Mouse (Mus musculus): ENCODE measurements around the gene Gatm. TPM values are rescaled to one million over a fixed set of nuclear protein-coding genes. Genes with fewer than 3 reads are reported as not detected.

Gatm gene
- polyA plus RNA-seq, 1 experiment from 2014 or later, result 5.2 TPM

- H3K4me1 ChIP-seq, result no peaks in the 10 kb centered on the region
- 92% methylated on average over 16 of the region's 16 CpGs for WGBS
- no peak overlapping the region for H3K27ac ChIP-seq
- no peaks in the 10 kb centered on the region for H3K36me3 ChIP-seq
- H3K27me3 ChIP-seq (ENCODE audit: low read depth, poor library complexity, severe bottlenecking), result no peaks in the 10 kb centered on the region
- no peaks in the 10 kb centered on the region for H3K9me3 ChIP-seq (replicated peaks)
- no peak for DNase-seq (ENCODE audit: low spot score)
- no peak overlapping the region for H3K4me3 ChIP-seq
Measured at GRCm38 (mm10) chr2:122595461-122595860, 15.6 kb downstream of the Gatm start.

DNA sequence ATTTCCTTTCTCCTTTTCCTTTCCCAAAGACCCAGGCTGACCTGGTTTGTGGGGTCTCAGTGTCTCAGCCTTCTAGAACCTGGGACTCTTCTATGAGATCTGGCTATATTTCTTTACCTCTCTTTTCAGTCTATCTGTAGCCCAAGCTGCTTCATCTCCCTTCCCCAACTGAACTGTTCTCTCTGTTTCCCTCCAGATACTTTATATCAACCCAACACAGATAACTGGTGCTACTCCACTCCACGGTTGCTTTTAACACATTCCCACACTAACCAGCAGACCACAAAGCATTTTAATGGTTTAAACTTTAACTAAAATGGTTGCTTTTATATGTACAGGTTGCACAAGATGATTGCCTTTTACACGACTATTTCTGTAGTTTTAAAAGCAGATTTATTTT is 19.9 kb downstream of the Gatm start:
- 78% methylated on average over 2 of the region's 2 CpGs for WGBS
- Histone ChIP-seq H3K4me3 (no peak overlapping the region), H3K27ac (no peak overlapping the region), H3K4me1 (no peaks in the 10 kb centered on the region), H3K36me3 (no peaks in the 10 kb centered on the region), H3K27me3 (ENCODE audit: low read depth, poor library complexity, severe bottlenecking) (no peaks in the 10 kb centered on the region), H3K9me3 (replicated peaks) (no peaks in the 10 kb centered on the region)
- DNase-seq (ENCODE audit: low spot score), result no peak

DNA sequence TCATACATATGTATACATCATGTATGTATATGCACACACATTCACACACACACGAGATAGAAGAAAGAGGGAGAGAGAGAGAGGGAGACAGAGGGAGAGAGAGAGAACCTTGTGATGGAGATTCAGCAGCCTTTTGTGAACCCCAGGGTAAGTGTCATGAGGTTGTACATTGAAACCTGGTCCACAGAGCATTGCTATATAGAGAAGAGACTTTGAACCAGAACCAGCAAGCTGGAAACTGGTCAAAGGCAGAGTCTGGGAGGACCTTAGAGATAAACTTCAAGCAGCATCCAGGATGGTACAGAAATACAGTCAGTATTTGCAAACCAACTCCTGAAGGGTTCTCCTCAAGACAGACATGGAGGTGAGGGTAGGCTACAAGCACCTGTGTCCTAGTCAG is 20.8 kb downstream of the Gatm start:
- no peaks in the 10 kb centered on the region for H3K4me1 ChIP-seq
- H3K27me3 ChIP-seq (ENCODE audit: low read depth, poor library complexity, severe bottlenecking), result no peaks in the 10 kb centered on the region
- no peaks in the 10 kb centered on the region for H3K9me3 ChIP-seq (replicated peaks)
- no peaks in the 10 kb centered on the region for H3K36me3 ChIP-seq
- 90% methylated on average over 1 of the region's 1 CpGs for WGBS
- no peak for DNase-seq (ENCODE audit: low spot score)
- no peak overlapping the region for H3K4me3 ChIP-seq
- H3K27ac ChIP-seq, result no peak overlapping the region

DNA sequence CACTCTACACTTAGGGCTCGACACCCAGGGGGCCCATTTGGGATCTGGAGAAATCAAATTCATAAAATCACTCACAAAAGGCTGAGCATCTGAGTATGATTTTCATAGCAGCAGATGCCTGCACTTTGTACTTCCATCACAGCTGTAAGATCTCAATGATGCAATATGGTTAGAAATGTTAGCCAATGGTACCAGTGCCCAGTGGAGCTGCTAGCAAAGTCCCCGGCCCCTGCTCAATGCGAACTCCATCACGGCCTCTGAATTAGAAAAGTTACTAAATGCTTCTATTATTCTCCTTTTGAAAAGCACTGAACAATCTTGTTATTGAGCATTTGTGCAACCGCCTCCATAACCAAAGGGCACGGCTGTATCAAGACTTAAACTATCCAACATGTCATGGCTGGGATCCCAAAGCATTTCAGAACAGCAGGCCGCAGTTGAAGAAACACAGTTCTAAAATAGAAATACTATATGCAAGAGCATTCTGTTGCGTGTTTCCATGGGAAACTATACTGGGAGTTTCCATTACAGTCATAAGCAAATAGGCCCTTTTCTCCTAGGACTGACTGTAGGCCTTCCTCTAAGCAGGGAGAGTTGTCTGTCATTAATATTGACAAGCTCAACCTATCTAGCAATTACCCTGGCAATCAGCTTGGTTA is 23.1 kb downstream of the Gatm start:
- no peaks in the 10 kb centered on the region for H3K27me3 ChIP-seq (ENCODE audit: low read depth, poor library complexity, severe bottlenecking)
- no peaks in the 10 kb centered on the region for H3K9me3 ChIP-seq (replicated peaks)
- no peaks in the 10 kb centered on the region for H3K4me1 ChIP-seq
- no peak overlapping the region for H3K27ac ChIP-seq
- no peak overlapping the region for H3K4me3 ChIP-seq
- DNase-seq (ENCODE audit: low spot score), result no peak
- 93% methylated on average over 8 of the region's 8 CpGs for WGBS
- H3K36me3 ChIP-seq, result no peaks in the 10 kb centered on the region

DNA sequence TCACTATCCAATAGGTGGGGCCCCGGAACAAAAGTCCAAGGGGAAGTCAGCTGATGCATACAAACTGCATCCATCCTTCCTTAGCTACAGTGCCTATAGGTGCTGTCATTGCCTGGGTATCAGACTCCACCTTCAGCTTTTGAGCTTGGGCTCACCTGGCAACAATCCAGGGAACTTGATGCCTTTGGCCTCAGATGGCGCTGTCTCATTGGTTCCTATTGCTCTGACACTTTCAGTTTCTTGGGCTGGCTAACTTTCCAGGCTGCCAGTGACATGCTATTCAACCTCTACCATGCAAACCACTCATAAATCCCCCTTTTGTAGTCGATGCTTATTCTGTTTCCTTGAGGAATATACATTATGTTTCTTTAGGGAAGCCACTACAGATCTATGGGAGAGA is 24.8 kb downstream of the Gatm start:
- Histone ChIP-seq H3K9me3 (replicated peaks) (no peaks in the 10 kb centered on the region), H3K27me3 (ENCODE audit: low read depth, poor library complexity, severe bottlenecking) (no peaks in the 10 kb centered on the region), H3K4me3 (no peak overlapping the region), H3K4me1 (no peaks in the 10 kb centered on the region), H3K36me3 (no peaks in the 10 kb centered on the region), H3K27ac (no peak overlapping the region)
- WGBS, result 68% methylated on average over 3 of the region's 3 CpGs
- DNase-seq (ENCODE audit: low spot score), result no peak

DNA sequence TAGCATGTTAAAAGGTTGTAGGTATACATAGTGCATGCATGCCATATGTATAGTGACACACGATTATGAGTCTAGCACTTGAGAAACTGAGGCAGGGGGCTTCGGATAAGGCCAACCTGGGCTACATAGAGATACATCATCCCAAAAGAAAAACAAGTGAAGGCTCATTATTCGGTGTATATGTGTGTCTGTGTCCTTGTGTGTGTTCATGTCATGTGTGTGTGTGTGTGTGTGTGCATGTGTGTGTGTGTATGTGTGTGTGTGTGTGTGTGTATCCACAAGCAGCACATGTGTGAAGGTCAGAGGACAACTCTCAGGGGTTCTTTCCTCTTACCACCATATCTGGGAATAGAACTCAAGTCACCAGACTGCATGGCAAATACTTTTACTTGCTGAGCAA is 28.8 kb downstream of the Gatm start:
- H3K36me3 ChIP-seq, result no peaks in the 10 kb centered on the region
- H3K9me3 ChIP-seq (replicated peaks), result no peaks in the 10 kb centered on the region
- H3K27me3 ChIP-seq (ENCODE audit: low read depth, poor library complexity, severe bottlenecking), result no peaks in the 10 kb centered on the region
- no peaks in the 10 kb centered on the region for H3K4me1 ChIP-seq
- H3K27ac ChIP-seq, result no peak overlapping the region
- DNase-seq (ENCODE audit: low spot score), result no peak
- 92% methylated on average over 3 of the region's 3 CpGs for WGBS
- H3K4me3 ChIP-seq, result no peak overlapping the region

DNA sequence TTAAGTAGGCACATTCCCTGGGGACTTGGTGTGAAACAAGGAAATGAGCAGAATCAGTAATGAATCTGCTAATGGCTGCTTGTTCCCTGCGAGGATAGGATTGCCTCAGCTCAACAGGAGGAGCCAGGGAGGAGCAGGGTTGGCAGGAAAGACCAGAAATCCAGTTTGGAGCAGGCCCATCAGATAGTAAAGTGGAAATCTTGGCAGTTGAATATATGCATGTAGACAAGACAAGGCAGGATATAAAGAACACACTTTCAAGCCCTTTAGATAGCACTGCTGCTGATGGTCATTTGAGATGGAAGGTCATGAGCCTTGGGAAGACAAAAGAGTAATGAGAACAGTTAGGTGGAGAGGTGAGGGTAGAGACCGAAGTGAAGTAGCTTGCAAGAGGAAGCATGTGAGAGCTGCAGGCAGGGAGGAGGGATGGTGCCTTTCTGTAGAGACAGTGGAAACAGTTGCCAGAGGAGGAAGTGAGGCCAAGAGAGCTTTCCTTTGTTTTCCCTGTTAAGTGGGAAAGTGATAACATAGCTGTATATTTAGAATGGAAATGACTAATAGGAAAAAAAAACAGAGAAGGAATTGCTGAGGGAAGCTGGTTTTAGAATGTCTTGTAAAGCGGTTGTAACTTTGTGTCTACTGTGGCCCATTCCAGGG is 29.6 kb downstream of the Gatm start:
- peaks cover 4% of the 10 kb centered on the region; the same call in 1 of the 2 replicates for H3K4me1 ChIP-seq
- H3K9me3 ChIP-seq (replicated peaks), result no peaks in the 10 kb centered on the region
- no peak for DNase-seq (ENCODE audit: low spot score)
- no peak overlapping the region for H3K4me3 ChIP-seq
- no peaks in the 10 kb centered on the region for H3K27me3 ChIP-seq (ENCODE audit: low read depth, poor library complexity, severe bottlenecking)
- H3K36me3 ChIP-seq, result no peaks in the 10 kb centered on the region
- 70% methylated on average over 3 of the region's 3 CpGs for WGBS
- H3K27ac ChIP-seq, result no peak overlapping the region

DNA sequence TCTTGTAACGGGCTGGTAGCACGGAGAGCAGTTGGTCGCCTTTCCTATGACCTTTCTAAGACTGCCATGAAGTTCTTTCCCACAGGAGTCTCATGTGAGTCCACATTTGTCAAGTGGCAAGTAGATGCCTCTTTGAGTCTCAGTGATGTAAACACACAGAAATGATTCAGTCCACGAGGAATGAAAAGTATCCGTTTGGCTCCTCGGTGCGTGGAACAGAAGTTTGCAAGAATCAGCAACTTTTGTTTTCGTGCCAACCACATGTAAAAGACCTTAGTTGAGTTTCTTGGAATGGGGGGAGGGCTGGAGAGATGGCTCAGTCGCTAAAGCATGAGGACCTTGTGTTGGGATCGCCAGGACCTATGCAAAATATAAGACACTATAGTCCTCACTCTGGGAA is 30.7 kb downstream of the Gatm start:
- Histone ChIP-seq H3K4me1 (peaks cover 4% of the 10 kb centered on the region; the same call in 1 of the 2 replicates), H3K4me3 (no peak overlapping the region), H3K27ac (no peak overlapping the region), H3K9me3 (replicated peaks) (no peaks in the 10 kb centered on the region), H3K27me3 (ENCODE audit: low read depth, poor library complexity, severe bottlenecking) (no peaks in the 10 kb centered on the region), H3K36me3 (no peaks in the 10 kb centered on the region)
- DNase-seq (ENCODE audit: low spot score), result no peak
- 85% methylated on average over 10 of the region's 10 CpGs for WGBS

GRCm38 (mm10) chr2:122577316-122577715 is 33.8 kb downstream of the Gatm start:
- Histone ChIP-seq H3K4me1 (peaks cover 4% of the 10 kb centered on the region; the same call in 1 of the 2 replicates), H3K36me3 (no peaks in the 10 kb centered on the region), H3K4me3 (no peak overlapping the region), H3K9me3 (replicated peaks) (no peaks in the 10 kb centered on the region), H3K27ac (no peak overlapping the region), H3K27me3 (ENCODE audit: low read depth, poor library complexity, severe bottlenecking) (no peaks in the 10 kb centered on the region)
- WGBS, result 70% methylated on average over 1 of the region's 1 CpGs
- no peak for DNase-seq (ENCODE audit: low spot score)

DNA sequence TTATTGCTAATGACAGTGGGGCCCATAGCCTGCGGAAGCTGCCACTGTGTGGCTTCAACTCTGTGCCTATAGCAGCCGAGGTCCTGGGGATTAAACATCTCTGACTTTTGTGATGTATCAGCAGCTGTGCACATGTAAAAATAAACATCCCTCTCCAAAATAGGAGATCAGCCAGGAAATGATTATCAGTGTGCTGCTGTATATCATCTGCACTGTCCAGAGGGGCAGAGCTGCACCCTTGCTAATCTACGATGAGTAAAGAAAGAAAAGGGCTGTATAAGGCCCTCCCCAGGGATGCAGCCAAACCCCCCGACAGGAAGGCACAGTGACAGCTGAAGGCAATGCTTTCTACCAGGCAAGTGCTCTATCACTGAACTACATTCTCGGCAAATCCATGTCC is 34.8 kb downstream of the Gatm start:
- H3K4me3 ChIP-seq, result no peak overlapping the region
- WGBS, result 47% methylated on average over 5 of the region's 5 CpGs
- no peak overlapping the region for H3K27ac ChIP-seq
- no peak for DNase-seq (ENCODE audit: low spot score)
- no peaks in the 10 kb centered on the region for H3K9me3 ChIP-seq (replicated peaks)
- no peaks in the 10 kb centered on the region for H3K36me3 ChIP-seq
- no peaks in the 10 kb centered on the region for H3K27me3 ChIP-seq (ENCODE audit: low read depth, poor library complexity, severe bottlenecking)
- H3K4me1 ChIP-seq, result peaks cover 4% of the 10 kb centered on the region; the same call in 1 of the 2 replicates

DNA sequence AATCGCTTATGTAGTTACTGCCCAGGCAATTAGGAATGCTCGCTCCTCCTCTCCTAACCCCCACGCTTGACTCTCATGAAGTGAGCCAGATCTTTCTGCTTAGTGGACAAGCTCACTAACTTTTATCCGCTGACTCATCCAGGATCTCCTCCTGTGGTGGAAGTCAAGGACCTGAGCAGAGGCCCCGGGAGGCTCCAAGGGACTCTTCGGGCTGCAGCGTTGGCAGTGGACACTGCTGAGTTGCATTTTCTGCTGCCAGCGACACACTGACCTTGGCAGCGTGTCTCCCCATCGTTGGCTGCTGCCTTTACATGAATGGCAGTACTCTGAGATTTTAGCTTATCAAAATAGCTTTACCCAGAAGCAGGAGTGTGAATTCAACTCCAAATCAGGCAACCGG is 35.6 kb downstream of the Gatm start:
- Histone ChIP-seq H3K27ac (no peak overlapping the region), H3K9me3 (replicated peaks) (no peaks in the 10 kb centered on the region), H3K36me3 (no peaks in the 10 kb centered on the region), H3K4me1 (peaks cover 4% of the 10 kb centered on the region; the same call in 1 of the 2 replicates), H3K4me3 (no peak overlapping the region), H3K27me3 (ENCODE audit: low read depth, poor library complexity, severe bottlenecking) (no peaks in the 10 kb centered on the region)
- 79% methylated on average over 11 of the region's 11 CpGs for WGBS
- no peak for DNase-seq (ENCODE audit: low spot score)

- Histone ChIP-seq H3K4me3 (no peak overlapping the region), H3K27me3 (ENCODE audit: low read depth, poor library complexity, severe bottlenecking) (no peaks in the 10 kb centered on the region), H3K4me1 (peaks cover 4% of the 10 kb centered on the region; the same call in 1 of the 2 replicates), H3K36me3 (no peaks in the 10 kb centered on the region), H3K9me3 (replicated peaks) (no peaks in the 10 kb centered on the region), H3K27ac (no peak overlapping the region)
- no peak for DNase-seq (ENCODE audit: low spot score)
- WGBS, result 80% methylated on average over 1 of the region's 1 CpGs
Measured at GRCm38 (mm10) chr2:122572438-122572837, 38.7 kb downstream of the Gatm start.

DNA sequence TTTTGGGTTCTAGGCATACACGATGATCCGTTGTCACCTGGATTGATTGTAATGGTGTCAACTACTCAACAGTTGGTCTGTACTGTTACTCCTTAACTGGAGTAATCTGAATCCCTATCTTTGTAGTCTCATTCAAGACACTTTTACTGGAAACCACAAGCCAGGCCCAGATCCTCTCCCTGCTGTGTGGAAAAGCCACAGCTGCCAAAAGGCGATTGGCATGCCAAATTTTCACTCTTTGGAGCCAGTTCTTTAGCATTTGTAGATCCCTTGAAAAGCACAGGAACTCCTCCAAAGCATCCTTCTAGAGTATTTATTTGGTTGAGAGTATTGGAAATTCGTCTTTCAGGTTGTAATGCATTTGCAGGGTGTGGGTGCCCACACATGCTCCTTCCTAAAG is 39.8 kb downstream of the Gatm start:
- Histone ChIP-seq H3K36me3 (no peaks in the 10 kb centered on the region), H3K27me3 (ENCODE audit: low read depth, poor library complexity, severe bottlenecking) (no peaks in the 10 kb centered on the region), H3K4me1 (no peaks in the 10 kb centered on the region), H3K9me3 (replicated peaks) (no peaks in the 10 kb centered on the region), H3K27ac (no peak overlapping the region), H3K4me3 (no peak overlapping the region)
- DNase-seq (ENCODE audit: low spot score), result no peak
- 83% methylated on average over 4 of the region's 4 CpGs for WGBS
